Mouse (Mus musculus) embryonic fibroblast, embryonic 13.5 days (primary cell): ENCODE measurements around the gene Cbfb.

Source experiments
- CTCF ChIP-seq: IDR thresholded peaks from 2 replicates; pipeline ENCODE4 v1.5.1; 2011; ENCODE audit warnings: mild to moderate bottlenecking, control low read depth, low read length, moderate library complexity, borderline replicate concordance; ENCODE audit not compliant: insufficient read depth
- POLR2A ChIP-seq: IDR thresholded peaks from 2 replicates; pipeline ENCODE4 v1.6.1; 2011; ENCODE audit warnings: low read depth, mild to moderate bottlenecking, control low read depth, low read length, moderate library complexity

GRCm38 (mm10) chr8:105235206-105235605 lies 64.7 kb downstream of the Cbfb start:
- no peak for TF ChIP-seq CTCF
- no peak for TF ChIP-seq POLR2A
